Mouse (Mus musculus): ENCODE measurements around the gene Stat5a.

The Stat5a gene

DNA sequence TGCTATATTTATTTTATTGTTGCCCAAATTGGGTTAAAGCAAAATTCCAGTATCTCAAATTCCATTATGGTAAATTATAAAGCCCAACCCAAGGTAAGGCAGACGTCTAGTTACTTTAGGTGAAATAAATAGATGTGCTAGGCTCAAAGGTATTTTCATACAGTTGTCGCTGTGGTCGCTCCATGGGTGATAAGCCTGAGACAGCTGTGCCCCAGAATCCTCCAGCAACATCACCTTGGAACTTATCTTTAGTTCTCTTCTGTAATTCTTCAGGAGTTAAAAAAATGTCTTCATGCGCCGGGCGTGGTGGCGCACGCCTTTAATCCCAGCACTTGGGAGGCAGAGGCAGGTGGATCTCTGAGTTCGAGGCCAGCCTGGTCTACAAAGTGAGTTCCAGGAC lies 20.3 kb upstream of the Stat5a start:
- DNase-seq = no peak

GRCm38 (mm10) chr11:100839523-100839922 lies 19.6 kb upstream of the Stat5a start:
- DNase-seq = no peak

GRCm38 (mm10) chr11:100840866-100841265 lies 18.3 kb upstream of the Stat5a start:
- no peak for DNase-seq

- no peak for DNase-seq
Observed at GRCm38 (mm10) chr11:100842025-100842424, 17.1 kb upstream of the Stat5a start.

- no peak for DNase-seq
Observed at GRCm38 (mm10) chr11:100843070-100843669, 16.0 kb upstream of the Stat5a start.

DNA sequence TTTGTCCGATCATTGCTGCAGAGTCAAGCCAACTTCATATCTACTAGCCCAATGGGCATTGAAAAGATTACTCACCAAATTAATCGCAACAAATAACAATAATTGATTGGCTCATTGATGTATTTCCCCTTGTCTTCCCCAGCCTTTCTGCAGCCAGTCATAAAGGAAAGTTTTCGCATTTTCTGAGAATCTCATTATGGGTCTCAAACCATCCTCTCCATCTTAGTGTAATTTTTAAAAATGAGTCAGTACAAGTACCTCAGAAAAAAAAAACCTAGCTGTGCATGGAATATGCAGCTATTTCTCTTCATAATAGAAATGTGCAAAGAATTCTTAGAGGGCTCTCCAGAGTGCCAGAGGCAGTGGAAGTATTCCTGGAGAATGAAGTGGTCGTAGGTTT lies 15.0 kb upstream of the Stat5a start:
- no peak for DNase-seq

- DNase-seq = no peak
Observed at GRCm38 (mm10) chr11:100845793-100846192, 13.4 kb upstream of the Stat5a start.

DNA sequence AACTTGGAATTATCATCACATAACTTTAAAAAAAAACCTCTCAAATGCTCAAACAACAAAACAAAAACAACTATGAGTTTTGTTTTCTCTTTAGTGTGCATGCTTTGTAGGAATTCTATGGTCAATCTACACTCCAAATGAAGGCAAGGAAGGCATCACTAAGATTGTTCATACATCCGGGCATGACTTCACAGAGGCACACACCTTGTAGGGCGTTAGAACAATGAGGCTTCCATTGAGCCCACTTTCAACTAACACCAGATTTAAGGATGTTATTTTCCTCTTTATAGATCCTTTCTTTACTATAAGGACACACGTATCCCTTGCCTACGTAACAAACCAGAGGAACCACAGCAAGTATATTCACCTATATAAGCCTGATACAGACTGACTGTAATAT lies 11.6 kb upstream of the Stat5a start:
- no peak for DNase-seq

- DNase-seq = no peak
Observed at GRCm38 (mm10) chr11:100848080-100848479, 11.1 kb upstream of the Stat5a start.

GRCm38 (mm10) chr11:100848789-100849379 lies 10.3 kb upstream of the Stat5a start:
- DNase-seq = no peak

DNA sequence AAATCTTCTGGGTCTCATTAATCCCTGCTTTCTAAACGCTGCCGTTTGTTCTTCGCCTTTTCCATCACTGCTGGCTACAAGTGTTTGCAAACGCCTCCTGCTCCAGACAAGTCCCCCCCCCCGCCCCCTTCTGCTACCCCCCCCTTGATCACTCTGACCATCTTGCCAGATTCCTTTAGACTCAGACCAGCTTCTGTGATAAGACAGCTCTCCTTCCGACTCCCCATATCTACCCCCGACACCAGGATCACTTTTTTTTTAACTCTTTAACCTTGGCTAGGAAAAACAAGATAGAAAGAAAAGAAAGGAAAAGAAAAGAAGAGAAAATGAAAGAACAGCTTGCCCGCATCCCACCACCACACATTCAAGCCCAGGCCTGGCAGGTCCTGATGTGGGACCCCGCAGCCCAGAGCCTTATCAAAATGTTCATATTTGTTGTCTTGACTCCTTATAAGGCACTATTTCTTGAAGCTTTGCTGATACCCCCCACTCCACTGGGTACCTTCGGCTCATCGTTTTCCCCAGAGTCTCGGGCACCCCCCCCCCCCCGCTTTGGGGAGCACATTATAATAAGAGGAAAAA lies 9.6 kb upstream of the Stat5a start:
- DNase-seq = no peak

GRCm38 (mm10) chr11:100850038-100850777 lies 8.9 kb upstream of the Stat5a start, which contains the start of gene Stat5b:
TSS of gene Stat5b (minus strand) at chr11:100850724.
- DNase-seq = peak; percentile 90

DNA sequence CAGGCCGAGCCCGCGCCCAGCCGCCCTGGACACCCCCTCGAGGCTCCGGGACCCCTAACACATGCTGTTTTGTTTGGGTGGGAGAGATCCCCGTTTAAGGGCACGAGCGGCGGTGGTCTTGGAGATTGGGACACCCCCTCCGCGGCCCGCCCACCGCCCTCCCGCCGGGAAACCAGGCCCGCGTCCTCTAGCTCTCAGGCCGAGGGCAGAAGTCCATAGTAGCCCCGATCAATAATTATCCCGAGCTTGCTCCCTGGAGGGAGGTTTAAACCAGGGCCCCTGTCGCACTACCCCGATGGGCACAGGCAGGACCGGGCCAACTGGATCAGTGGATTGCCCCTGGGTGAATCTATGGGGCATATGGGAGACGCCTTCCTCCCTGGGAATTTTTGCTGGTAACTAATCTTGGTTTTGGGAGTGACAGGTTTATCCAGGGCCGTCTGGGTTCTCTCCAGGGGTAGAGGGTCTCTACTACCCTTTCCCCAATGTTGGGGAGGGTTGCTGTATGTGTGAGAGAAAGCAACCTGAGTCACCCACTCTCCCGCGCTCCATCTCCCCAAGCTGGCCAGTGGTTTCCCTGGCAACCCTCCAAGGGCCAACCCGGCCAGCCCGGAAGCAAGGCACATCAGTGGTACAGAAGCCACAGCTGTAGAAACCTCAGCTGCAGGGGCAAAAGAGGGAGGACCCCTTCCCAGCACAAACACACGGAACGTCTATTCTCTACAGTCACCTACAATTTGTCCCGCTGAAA lies 8.2 kb upstream of the Stat5a start:
- peak; percentile 72 for DNase-seq

DNA sequence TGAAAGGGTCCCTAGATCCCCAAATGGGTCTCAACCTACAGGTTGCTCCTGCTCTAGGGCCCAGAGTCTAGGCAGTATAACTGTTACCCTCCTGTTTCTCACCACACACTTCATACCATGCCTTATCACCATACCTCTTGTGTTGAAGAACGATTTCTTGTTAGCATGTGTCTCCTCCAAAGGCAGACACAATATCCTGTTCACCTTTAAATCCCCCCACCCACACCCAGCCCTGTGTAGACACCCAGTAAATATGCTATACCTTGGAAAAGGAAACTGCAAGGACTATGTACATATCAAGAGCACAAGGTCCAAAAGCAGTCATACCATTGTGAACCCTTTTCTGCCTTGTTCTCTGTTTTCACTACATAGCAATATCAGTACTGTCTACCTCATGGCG lies 7.1 kb upstream of the Stat5a start:
- no peak for DNase-seq

- DNase-seq = no peak
Observed at GRCm38 (mm10) chr11:100853018-100853417, 6.1 kb upstream of the Stat5a start.

DNA sequence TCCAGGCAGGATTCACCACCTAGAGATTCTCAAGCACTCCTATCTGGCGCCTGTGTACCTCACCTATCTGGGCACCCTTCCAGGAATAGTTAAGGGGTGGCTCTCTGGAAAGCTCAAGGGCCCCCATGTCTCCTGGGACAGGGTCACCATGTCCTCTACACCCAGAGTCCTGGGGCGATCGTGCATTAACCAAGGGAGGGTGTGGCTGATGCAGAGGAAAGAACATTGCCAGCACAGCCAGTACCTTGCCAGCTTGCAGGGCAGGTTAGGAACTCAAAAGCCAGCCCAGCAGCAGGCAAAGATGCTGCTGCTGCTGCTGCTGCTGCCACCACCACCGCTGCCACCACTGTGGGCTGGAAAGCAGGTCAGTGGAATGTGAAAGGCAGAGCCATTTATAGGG lies 4.9 kb upstream of the Stat5a start:
- no peak for DNase-seq

DNA sequence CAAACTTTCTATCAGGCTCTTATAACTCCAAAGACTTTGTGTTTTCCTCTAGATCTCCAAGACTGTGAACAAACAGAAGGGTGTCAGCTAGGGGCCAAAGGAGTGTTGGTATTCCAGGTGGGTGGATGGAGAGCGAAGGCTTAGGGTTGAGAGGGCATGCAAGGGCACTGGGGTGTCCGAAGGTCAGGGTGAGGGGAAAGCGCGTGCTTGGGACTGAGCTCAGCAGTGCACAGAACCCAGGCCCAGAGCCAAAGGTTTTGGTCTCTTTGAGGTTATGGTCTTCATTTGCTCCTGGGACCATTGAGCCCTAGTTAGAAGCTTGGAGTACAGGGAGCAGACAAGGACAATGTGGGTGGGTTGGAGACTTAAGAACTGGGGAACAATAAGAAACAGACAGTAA lies 4.0 kb upstream of the Stat5a start:
- DNase-seq = no peak

DNA sequence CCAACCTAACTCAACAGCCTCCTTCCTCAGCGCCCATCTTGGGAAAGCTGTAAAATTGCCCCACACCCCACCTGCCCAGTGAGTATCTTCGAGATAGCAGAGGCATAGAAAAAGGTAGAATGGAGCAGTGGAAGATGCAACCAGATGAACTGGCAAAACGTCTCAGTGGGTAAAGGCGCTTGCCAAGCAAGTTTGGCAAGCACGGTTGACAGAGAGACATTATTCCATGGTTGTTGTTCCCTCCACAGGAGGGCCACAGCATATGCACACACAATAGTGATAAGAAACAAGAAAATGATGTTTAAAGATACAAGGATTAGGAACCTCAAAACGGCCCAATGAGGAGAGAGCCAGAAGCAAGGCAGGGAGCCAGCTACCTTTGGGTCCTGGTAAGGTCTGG lies 1.2 kb upstream of the Stat5a start:
- DNase-seq = no peak

DNA sequence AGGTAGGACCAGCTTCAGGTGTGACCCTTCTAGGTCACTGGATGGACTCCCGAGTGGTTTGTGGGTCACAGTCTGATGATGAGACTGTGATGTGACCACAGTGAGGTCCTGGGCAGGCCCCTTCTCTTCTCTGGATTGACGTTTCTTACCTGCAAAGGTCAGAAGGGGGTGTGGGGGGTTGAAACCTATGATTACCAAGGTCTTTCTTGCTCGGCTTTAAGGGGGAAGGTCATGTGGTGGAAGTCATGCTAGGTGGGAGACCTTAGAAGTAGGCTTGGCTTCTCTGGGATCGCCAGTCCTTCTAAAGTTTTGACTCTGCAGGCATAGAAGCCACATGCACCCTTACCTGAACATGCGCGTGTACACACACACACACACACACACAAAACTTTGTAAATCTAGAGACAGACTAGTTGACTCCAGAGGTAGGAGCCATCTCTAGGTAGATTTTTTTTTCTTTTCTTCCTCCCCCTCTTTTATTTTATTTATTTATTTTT lies 476 bp downstream of the Stat5a start:
- DNase-seq = no peak

DNA sequence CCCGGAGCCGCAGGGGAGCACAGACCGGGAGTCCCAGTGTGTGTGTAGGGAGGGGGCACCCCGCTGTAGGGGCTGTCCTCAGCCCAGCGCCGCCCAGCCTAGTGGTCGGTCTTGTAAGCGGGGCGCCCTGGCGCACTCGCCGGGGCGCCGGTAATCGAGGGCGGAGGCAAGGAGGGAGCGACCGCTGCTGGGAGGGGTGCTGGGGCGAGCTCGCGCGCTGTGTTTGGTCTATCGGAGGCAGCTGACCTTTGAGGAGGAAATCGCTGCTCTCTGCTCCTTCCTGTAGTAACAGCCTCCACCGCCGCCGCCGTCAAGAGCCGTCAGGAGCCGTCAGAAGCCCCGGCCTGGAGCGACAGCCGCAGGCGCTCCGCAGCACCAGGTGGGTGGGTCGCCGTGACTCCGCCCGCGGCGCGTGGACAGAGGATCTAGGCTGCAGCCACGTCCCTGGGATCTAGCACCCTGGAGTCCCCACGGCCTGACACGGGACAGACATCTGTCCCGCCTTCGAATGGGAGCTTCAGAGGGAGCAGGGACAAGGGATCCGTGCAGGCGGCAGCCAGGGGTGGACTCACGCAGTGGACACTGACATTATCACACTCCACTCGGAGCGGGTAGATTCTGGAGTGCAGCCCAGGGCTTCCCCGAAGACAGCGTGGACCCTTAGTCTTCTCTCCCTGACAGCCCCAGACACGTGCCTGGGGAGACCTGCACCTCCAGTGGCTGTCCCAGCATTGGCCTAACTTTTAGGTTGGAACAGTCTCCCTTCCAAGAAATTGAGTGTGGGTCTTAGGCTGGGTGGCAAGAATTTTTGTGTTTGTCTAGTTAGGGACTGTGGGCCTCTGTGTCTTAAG lies 1.3 kb downstream of the Stat5a start:
- peak; percentile 74 for DNase-seq

GRCm38 (mm10) chr11:100861335-100861734 lies 2.2 kb downstream of the Stat5a start:
- DNase-seq = no peak

DNA sequence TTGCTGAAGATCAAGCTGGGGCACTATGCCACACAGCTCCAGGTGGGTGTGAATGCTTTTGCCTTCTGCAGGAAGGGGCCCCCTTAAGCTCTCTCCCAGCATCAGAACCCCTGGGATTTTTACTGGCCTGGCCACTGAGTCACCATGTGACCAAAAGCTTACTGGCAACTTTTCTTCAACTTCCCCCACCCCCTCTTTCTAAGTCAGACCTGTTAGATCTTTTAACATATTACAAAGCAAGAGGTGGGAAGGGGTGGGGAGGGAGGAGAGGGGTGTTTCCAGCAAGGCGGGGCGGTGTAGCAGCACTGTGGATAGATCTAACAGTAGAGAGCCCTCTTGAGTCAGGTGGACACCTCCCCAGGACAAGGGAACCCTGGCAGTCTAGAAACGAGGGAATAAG lies 2.7 kb downstream of the Stat5a start:
- no peak for DNase-seq

All from retina, postnatal 1 day (tissue).